15 mouse cellular contexts compared by ENCODE assay signal in genomic region chr1:74047311-74047710, GRCm38 (mm10).
DNase-seq lines count a peak whose midpoint lies in the region; ATAC-seq and TF ChIP-seq lines count a peak whose summit lies in the region.
"Had no signal": no experiment of that assay in that cellular context is flagged by ENCODE, and none has a peak within 500 bp of the region (broad histone marks: within the 10 kb centered on the region; RNA-seq: fewer than 3 reads in every experiment).

No protein-coding gene starts in this region.

- no peak overlapping the region for H3K4me3 ChIP-seq in lung, postnatal 0 days (ENCODE audit: low read depth, low read length)
- H3K4me3 ChIP-seq: liver, embryonic 15.5 days; midbrain, embryonic 15.5 days; neural tube, embryonic 13.5 days had no signal

- no peak overlapping the region for H3K9ac ChIP-seq in lung, postnatal 0 days (replicated peaks; ENCODE audit: low read depth)
- H3K9ac ChIP-seq: liver, embryonic 15.5 days; midbrain, embryonic 15.5 days; neural tube, embryonic 13.5 days had no signal

- no peak overlapping the region for H3K4me2 ChIP-seq in lung, postnatal 0 days (replicated peaks; ENCODE audit: low read depth, low read length)
- H3K4me2 ChIP-seq: liver, embryonic 15.5 days; midbrain, embryonic 15.5 days; neural tube, embryonic 13.5 days had no signal

- TF ChIP-seq CTCF in lung, postnatal 0 days (IDR thresholded peaks at IDR 0.05), result no peak

- H3K27me3 ChIP-seq in lung, postnatal 0 days (replicated peaks; ENCODE audit: insufficient read depth, low read length), result no peaks in the 10 kb centered on the region
- H3K27me3 ChIP-seq: liver, embryonic 15.5 days; midbrain, embryonic 15.5 days; neural tube, embryonic 13.5 days had no signal

- ATAC-seq in lung, postnatal 0 days, result peak; percentile 74
- ATAC-seq: activated CD4-positive, CD25-positive, alpha-beta regulatory T cell, adult 4 months; midbrain, embryonic 15.5 days had no signal

- no peaks in the 10 kb centered on the region for H3K36me3 ChIP-seq in lung, postnatal 0 days (ENCODE audit: insufficient read depth, low read length)
- H3K36me3 ChIP-seq: G1E; liver, embryonic 15.5 days; midbrain, embryonic 15.5 days; neural tube, embryonic 13.5 days had no signal

- H3K27ac ChIP-seq in lung, postnatal 0 days (ENCODE audit: low read length), result peak overlapping the region; percentile 78
- H3K27ac ChIP-seq: liver, embryonic 15.5 days; midbrain, embryonic 15.5 days; neural tube, embryonic 13.5 days had no signal

- peaks cover 37% of the 10 kb centered on the region for H3K4me1 ChIP-seq in lung, postnatal 0 days (ENCODE audit: insufficient read depth, low read depth, low read length)

- H3K9me3 ChIP-seq in lung, postnatal 0 days (ENCODE audit: low read length), result no peaks in the 10 kb centered on the region
- H3K9me3 ChIP-seq: G1E; liver, embryonic 15.5 days; midbrain, embryonic 15.5 days; neural tube, embryonic 13.5 days had no signal

- DNase-seq in heart, adult 11 months, result peak; percentile 96
- no peak for DNase-seq in heart, adult 8-10 months (ENCODE audit: low spot score)
- DNase-seq in adipocyte (ENCODE audit: low spot score), result peak; percentile 46
- DNase-seq in kidney, adult 9 months, result peak; percentile 96
- peak; percentile 86 for DNase-seq in lung, postnatal 0 days (ENCODE audit: low spot score)
- no peak for DNase-seq in left cerebral cortex, adult 9 months (ENCODE audit: low spot score in 2 of 2)
- no peak for DNase-seq in B cell, adult 2 months
- no peak for DNase-seq in left cerebral cortex, postnatal 10 days (ENCODE audit: extremely low spot score in 1 of 2, low spot score in 2 of 2)
- DNase-seq: right cerebral cortex, adult 18-20 months; thymus, postnatal 14 days had no signal

- WGBS in lung, postnatal 0 days, result 37% methylated on average over 2 of the region's 2 CpGs

- peak; percentile 81 for TF ChIP-seq EP300 in lung, postnatal 0 days (IDR thresholded peaks at IDR 0.05)

- intact Hi-C loops in left cerebral cortex, postnatal 10 days (cut with DNase I), result no loop called here

Comparison
In these comparisons a context has a peak if more than half of its experiments do, and no peak if none do; other contexts are left out.
1. DNase-seq: peak in heart, adult 11 months (single experiment), adipocyte (single experiment), kidney, adult 9 months (single experiment) and lung, postnatal 0 days (single experiment); none in heart, adult 8-10 months (single experiment), left cerebral cortex, adult 9 months (0 of 2), B cell, adult 2 months (0 of 2) and left cerebral cortex, postnatal 10 days (0 of 2).